Mouse (Mus musculus): ENCODE measurements around the gene Cdr2. TPM values are rescaled to one million over a fixed set of nuclear protein-coding genes. Genes with fewer than 3 reads are reported as not detected.
"Not testable (repeated sequence)": the region's sequence is repeated elsewhere in the genome, so short reads cannot be mapped to it uniquely, and the experiment has no call there.

Cdr2 gene
- polyA plus RNA-seq, 1 experiment: 39.7 TPM

DNA sequence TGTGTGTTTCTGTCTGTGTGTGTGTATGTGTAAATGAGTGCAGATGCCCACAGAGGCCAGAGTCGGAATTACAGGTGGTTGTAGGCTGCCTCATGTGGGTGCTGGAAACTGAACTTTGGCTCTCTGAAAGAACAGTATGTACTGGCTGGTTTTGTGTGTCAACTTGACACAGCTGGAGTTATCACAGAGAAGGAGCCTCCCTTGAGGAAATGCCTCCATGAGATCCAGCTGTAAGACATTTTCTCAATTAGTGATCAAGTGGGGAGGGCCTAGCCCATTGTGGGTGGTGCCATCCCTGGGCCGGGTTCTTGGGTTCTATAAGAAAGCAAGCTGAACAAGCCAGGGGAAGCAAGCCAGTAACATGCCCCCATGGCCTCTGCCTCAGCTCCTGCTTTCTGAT is 9.6 kb downstream of the Cdr2 start:
- not testable (repeated sequence) for DNase-seq (ENCODE audit: low spot score)

DNA sequence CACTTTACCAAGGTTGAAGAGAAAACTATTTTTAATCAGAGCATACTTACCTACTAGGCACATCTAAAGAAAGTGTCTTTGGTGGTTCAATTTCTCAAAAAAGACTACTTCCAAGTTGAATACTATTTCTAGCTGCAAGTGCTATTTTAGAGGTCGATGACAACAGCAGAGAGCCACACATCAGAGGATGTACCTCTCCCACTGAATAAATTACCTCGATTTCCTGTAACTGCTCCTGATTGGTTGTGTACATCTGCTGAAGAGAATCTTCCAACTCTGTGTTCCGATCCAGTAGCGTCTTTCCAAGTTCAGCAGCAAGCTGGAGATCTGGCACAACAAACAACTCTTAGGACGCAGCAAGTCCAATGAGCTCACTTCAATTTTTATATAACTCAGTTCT is 12.0 kb downstream of the Cdr2 start:
- DNase-seq (ENCODE audit: low spot score): no peak

DNA sequence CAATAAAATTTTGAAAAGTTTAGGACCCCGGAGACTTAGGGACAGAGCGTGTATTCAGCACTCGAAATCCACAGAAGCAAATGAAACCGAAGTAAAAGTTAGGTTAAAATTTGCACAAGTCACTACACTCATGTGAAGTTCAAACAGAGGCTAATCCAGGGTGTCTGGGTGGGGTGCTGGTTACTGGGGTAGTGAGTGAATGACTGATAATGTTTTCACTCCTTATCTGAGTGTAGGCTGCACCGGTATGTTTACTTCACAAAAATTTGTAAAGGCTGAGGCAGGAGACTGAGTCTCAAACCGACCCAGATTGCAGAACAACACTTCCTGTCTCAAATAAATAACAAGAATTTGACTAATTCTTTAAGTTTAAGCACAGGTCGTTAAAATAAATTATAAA is 12.9 kb downstream of the Cdr2 start:
- no peak for DNase-seq (ENCODE audit: low spot score)

GRCm38 (mm10) chr7:120963126-120963525 is 19.0 kb downstream of the Cdr2 start:
- no peak for DNase-seq (ENCODE audit: low spot score)

DNA sequence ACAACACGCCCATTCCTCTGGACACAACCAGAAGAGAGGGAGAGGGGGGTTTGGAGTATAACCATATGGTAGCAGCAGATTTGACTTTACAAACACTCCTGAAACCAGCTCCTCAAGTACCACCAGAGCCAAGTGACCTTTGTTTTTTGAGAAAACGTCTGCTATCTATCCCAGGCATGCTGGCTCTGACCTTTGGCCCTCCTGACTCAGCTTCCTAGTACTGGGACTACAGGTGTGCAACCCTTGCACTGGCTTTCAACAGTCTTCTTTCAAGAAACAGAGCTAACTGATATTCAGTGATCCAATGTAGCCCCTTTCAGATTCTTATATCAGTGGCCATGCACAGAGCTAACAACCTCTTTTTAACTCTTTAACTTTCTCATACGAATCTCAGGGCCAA is 20.2 kb downstream of the Cdr2 start:
- DNase-seq (ENCODE audit: low spot score): no peak

DNA sequence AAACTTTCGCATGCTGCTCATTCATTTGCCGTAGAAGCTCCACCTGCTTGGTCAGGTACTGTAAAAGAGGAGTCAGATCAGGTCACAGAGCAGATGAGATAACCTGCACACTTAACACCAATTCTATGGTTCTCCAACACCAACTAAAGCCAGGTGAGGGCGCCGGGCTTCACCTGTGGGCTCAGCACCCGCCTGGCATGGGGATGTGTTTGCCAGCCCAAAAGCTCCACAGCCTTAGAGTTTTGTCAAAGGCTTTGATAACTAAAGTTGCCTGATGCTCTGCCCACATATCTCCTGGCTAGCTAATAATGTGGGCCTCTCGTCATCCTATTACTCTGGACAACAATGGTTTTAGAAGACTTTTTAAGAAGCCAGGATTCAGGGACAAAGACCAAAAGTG is 21.5 kb downstream of the Cdr2 start:
- no peak for DNase-seq (ENCODE audit: low spot score)

DNA sequence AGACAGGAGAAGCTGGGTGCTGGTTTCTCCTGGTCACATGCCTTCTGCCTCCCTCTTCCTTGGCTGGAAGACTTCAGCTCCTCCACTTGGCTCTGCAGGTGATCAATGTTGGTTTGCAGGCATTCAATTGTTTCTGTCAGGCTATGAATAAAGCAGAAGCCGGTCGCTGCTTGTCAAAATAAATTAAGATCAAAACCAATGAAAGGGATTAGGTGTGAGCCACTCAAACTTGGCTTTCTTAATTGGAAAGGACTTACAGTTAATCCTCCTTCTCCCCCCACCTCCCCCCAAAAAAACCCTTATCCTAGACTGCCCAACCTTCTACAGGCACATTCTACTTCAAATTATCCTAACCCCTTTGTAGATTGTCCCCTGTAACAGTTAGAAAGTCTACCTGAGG is 22.0 kb downstream of the Cdr2 start:
- DNase-seq (ENCODE audit: low spot score): no peak

- not testable (repeated sequence) for DNase-seq (ENCODE audit: low spot score)
Observed at GRCm38 (mm10) chr7:120953591-120953990, 28.5 kb downstream of the Cdr2 start.

DNA sequence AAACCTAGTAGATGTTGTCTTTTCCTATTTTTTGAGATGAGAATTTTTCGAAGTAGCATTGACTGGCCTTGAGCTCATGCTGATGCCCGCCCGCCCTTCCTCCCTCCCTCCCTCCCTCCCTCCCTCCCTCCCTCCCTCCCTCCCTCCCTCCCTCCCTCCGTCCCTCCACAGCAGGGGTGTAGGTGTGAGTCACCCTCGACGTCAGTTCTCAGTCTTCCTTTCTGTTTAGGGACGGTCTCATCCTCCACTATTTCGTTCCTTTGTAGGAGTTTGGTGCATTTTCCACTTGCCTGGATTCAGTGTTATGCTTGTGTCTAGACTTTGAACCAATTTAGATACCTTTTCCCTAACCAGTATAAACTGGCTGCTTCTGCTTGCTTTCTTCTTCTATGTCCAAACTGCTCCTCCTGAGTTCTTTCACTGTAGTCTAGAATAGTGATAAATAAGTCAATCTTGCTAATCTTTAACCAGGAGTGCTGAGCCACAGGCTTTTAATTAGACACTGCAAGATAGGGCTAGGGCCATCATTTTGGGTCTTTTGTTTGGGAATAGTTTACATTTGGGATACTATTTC is 38.1 kb downstream of the Cdr2 start:
- DNase-seq (ENCODE audit: low spot score): no peak

DNA sequence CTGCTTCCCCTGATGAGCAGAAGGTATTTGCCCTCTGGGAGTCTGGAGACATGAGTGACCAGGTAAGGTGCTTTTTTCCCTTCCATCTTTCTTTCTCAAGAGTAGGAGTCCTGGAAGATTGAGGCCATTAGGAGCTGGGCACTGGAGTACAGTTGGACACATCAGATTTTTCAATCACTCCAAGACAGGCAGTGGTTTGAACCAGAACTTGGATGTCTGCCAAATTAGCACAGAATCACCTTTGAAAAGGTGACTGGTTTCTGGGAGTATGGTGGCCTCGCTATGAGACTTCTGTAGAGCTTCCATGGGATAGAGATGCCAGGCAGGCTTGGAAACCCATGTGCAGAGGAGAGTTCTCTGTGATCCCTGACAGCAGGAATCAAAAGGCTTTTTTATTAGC is 39.6 kb downstream of the Cdr2 start:
- DNase-seq (ENCODE audit: low spot score): no peak

- no peak for DNase-seq (ENCODE audit: low spot score)
Observed at GRCm38 (mm10) chr7:120941214-120941613, 40.9 kb downstream of the Cdr2 start.

DNA sequence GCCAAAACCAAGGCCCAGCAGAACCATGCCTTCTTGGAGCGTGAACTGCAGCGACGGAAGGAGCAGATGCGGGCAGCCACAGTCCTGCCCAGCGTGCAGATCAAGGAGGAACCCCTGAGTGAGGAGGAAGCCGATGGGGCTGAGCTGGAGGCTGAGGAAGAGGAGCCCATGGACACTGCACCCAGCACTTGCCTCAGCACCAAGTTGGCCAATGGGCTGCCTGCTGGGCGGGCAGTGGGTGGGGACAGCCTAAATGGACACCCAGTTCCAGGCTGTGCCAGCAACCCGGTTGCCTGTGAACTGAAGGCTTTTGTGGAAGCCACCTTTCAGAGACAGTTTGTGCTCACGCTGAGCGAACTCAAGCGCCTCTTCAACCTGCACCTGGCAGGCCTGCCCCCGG is 41.8 kb downstream of the Cdr2 start:
- DNase-seq (ENCODE audit: low spot score): no peak

GRCm38 (mm10) chr7:120938206-120938605 is 43.9 kb downstream of the Cdr2 start:
- no peak for DNase-seq (ENCODE audit: low spot score)

DNA sequence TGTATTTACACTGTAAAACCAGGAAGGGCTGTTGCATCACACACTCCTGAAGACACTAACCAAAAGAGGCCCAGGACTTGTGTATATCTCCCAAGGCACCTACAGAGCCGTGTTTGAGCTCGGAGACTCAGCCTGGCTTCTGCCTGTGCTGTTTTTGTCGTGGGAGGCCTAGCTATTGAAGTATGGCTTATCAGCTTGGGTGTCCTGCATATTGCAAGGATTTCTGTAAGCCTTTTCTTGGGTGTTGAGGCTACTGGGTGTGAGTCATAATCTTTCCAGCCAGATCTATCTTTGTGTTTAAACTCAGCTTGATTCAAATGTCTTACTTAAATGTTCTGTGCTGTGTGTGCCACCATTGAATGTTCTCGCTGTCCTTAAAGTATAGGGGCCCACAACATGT is 45.6 kb downstream of the Cdr2 start:
- DNase-seq (ENCODE audit: low spot score): no peak

- DNase-seq (ENCODE audit: low spot score): no peak
Observed at GRCm38 (mm10) chr7:120934716-120935115, 47.4 kb downstream of the Cdr2 start.

- no peak for DNase-seq (ENCODE audit: low spot score)
Observed at GRCm38 (mm10) chr7:120933680-120934195, 48.4 kb downstream of the Cdr2 start.

GRCm38 (mm10) chr7:120933110-120933509 is 49.0 kb downstream of the Cdr2 start:
- DNase-seq (ENCODE audit: low spot score): no peak

- DNase-seq (ENCODE audit: low spot score): no peak
Observed at GRCm38 (mm10) chr7:120918526-120918962, 63.6 kb downstream of the Cdr2 start.

DNA sequence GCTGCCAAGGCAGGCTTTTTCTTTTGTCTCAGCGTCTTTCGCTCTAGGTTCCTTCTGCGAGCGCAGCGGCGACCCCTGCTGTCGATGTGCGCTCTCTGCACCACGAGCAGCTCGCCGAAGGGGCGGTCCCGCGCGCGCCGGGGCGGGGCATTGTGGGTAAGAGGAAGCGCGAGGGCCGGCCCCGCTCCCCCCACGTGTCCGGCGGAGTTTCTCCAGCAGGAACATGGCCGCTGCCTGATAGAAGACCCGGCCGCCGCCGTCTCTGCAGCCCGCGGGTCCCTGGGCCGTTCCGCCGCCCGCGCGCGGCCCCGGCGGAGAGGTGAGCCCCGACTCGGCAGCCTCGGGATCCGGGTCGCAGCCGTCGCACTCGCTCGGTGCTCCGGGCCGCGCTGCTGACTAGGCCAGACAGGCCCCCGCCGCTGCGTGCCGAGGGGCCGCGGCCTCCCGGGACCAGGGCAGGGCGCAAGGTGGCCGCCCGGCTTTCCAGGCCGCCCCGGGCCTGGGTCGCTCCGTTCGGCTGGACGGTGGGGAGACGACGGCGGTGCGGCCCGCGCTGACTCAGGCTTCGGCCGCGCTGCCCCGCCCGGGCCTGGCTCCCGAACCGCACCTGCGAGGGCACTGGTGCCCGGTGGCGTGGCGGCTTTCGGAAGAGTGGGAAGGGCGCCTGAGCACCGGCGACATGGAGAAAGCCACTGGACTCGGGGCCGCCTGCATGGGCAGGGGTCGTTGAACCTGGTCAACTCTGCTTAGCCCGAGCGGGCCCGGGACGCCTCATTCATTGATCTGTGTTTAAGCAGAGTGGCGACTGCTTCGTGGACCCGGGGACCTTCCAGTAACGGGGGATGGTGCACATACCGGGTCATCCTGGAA is 64.3 kb downstream of the Cdr2 start, which contains the start of gene Polr3e:
Gene Polr3e, plus strand, starts transcription at position 153 of the 870 bp plus-strand sequence.
- peak; percentile 98 for DNase-seq (ENCODE audit: low spot score)

DNA sequence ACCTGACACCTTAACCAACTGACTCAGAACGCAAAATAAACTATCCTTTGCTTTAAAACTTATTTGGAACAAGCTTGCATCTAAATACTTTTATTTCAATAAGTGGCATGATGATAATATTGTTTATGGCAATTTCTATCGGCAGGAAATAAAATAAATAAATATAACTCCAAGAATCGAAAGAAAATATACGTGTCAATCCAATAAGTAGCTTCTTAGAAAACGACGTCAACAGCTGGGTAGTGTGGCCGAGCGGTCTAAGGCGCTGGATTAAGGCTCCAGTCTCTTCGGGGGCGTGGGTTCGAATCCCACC is 64.9 kb downstream of the Cdr2 start:
- DNase-seq (ENCODE audit: low spot score): no peak

GRCm38 (mm10) chr7:120916262-120916875 is 65.7 kb downstream of the Cdr2 start:
- DNase-seq (ENCODE audit: low spot score): no peak

- DNase-seq (ENCODE audit: low spot score): no peak
Observed at GRCm38 (mm10) chr7:120913332-120913731, 68.8 kb downstream of the Cdr2 start.

- DNase-seq (ENCODE audit: low spot score): not testable (repeated sequence)
Observed at GRCm38 (mm10) chr7:120911268-120911667, 70.8 kb downstream of the Cdr2 start.
